Mouse (Mus musculus) v-Abl transformed pro-B cells (cell line): ENCODE measurements around the gene Supt7l.
"Not testable (repeated sequence)": the region's sequence is repeated elsewhere in the genome, so short reads cannot be mapped to it uniquely, and the experiment has no call there.

Experiments
- in situ Hi-C, 2 experiments: fragments of 400-800 bp; cut with MboI; formaldehyde crosslinking; loops; one replicate each; pipeline ENCODE4 v1.15.1; 2025; ENCODE audit not compliant: unreplicated experiment in 2 of 2

Supt7l gene

GRCm38 (mm10) chr5:31527707-31528106 is at the start of gene Supt7l:
Gene Supt7l (minus strand): TSS chr5:31527807.
- in situ Hi-C loops = not testable (repeated sequence)

DNA sequence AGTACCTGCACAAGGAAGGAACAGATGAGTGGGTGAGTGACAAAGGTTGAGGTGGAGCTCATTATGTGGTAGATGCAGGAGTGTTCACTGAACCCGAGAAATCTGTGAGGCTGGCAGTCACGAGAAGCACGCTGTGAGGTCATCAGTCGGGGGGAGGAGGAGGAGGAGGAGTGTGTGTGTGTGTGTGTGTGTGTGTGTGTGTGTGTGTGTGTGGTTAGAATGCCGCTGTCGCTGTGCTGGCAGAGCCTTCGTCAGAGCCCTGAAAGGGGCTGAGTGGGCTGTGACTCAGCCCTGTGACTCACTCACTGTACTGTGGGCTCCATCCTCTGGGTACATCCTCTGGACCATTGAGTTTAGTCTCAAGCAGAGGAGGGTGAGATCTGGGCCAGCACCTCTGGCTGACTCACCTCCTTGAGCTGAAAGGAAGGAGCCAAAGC is 49.0 kb upstream of the Supt7l start:
- in situ Hi-C loops = loop anchor here (25.0 kb wide), 2 partner anchors 936 to 1086 kb away; no protein-coding TSS in a partner anchor

DNA sequence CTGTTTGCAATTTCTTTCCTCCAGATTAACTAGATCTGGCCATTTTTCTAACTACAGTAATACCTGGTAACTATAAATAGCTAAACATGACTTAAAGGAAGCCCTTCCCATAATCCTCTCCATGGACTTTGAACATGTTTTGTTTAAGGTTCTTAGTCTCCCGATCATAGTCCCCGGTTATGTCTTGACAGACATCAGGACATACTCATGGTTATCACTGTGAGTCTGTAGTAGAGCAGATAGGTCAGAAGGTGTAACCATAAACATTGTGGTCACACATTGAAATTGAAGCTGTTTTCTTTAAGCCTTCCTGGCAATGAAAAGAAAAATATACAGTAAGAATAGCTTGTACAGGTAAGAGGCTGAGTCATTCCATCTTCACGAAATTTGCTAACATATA is 46.1 kb upstream of the Supt7l start:
- in situ Hi-C loops = loop anchor here in 1 of 2 experiments (25.0 kb wide), 1 partner anchor 939 kb away; no protein-coding TSS in a partner anchor

DNA sequence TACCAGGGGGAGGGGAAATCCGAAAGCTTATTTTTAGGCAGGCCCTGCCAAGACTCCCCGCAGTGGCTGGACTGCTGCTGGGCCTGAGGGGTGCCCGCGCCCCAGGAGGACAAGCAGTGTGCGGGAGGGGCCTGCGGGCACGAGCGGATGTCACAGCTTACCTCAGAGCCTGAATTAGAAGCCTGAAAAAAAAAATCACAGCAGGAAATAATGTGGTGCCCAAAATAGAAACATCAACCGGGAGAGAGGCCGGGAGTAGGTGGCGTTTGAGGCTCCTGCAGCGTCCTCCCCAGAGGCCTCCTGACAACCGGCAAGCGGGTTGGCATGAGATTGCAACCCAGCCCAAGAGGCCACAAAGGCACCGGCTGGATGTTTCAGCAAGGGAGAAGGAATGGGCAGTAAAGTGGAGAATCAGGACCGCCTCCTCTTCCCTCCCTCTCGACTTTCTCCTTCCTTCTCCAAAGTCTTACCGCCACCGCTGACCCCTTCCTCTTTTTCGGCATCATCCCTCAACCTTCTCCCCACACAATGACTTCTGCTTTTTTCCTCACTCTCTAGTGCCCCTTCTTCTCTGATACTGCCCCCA is 43.5 kb upstream of the Supt7l start:
- in situ Hi-C loops = loop anchor here in 1 of 2 experiments (25.0 kb wide), 1 partner anchor 941 kb away; no protein-coding TSS in a partner anchor

GRCm38 (mm10) chr5:31567951-31568657 is 40.5 kb upstream of the Supt7l start:
- in situ Hi-C loops = loop anchor here in 1 of 2 experiments (25.0 kb wide), 1 partner anchor 944 kb away; no protein-coding TSS in a partner anchor

DNA sequence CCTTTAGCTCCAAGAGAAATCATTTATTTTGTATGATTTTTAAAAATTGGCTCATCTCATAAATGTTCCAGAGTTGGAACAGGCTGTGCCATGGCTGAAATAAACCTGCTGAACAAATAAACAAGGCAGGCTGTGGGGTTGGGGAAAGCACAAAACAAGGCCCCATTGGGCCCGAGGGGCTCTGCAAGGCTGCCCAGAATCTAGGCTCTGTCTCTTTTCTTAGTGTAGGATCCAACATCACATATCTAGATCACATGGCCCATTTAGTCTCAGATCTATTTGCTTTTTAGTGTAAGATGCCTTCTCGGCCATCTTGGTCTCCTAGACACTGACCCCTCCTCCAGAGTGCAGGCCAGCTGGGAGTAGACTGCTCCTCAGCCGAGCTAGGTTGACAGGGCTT is 38.9 kb upstream of the Supt7l start:
- in situ Hi-C loops = loop anchor here in 1 of 2 experiments (25.0 kb wide), 1 partner anchor 946 kb away; no protein-coding TSS in a partner anchor

DNA sequence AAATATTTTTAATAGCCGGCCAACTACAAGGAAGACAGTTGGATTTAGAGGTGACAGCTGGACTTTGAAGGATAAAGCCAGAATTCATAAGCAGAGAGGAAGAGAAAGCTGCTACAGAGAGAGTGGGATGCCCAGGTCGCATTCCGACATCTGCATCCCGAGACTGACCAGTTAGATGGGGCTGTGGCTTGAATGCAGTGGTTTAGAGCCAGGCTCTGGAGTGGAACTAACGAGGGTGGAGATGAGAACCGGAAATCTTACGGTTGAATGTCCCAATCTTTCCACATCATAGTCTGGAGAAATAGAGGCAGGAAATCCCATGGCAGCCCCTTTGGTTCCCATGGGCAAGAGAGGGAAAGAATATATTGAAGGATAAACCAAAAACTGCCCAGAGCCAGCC is 38.4 kb upstream of the Supt7l start:
- in situ Hi-C loops = loop anchor here in 1 of 2 experiments (25.0 kb wide), 1 partner anchor 946 kb away; no protein-coding TSS in a partner anchor

- in situ Hi-C loops = loop anchor here (5.0 to 25.0 kb wide), 5 partner anchors 47 to 947 kb away; no protein-coding TSS in a partner anchor
These were observed 37.4 kb upstream of the Supt7l start for GRCm38 (mm10) chr5:31564976-31565375.

GRCm38 (mm10) chr5:31563905-31564304 is 36.3 kb upstream of the Supt7l start:
- in situ Hi-C loops = loop anchor here (5.0 to 25.0 kb wide), 5 partner anchors 48 to 948 kb away; no protein-coding TSS in a partner anchor

DNA sequence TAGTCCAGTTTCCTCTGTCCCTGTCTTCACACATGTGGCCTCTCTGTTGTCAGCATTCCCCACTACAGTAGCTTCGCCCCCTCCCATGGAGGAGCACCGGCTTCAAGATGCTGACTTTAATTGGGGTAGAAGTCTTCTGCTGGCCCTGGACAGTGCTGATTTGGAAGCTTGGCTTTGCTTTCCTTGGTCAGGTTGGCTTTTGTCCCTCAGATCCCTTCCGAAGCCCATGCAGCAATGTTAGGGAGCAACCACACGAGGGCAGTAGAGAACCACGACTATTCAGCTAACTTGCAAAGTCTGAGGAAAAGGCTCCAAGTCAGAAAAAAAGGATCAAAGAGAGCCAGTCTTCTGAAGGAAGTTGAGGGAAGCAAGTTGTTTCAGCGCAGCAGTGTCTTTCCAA is 35.9 kb upstream of the Supt7l start:
- in situ Hi-C loops = loop anchor here (5.0 to 25.0 kb wide), 5 partner anchors 49 to 949 kb away; no protein-coding TSS in a partner anchor

DNA sequence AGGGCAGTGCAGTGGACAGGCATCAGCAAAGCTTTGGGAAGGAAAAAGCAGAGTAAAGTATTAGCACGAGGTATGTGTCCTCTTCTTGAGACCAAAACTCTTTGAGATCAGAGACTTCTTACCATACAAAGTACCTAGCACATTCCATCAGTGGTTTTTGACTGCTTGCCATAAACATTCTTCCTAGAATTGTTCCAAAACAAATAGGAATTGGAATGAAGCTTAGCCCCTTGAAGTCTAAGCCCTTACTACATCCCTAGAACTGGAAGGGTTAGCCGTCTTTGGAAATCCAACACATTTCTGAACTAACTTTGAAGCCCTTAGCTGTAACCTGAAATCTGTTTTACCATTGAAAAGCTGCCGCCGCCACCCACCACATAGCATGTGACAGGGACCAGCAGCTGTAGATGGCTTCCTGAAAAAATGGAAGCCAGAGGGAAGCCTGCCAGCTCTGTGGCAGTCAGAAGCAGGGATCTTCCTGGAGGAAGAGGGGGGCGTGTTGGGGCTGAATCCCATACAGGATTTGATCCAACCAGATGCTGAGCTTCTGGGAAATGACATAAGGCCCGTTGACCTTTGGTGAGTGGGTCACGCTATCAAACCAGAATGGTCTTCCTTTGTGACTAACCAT is 34.5 kb upstream of the Supt7l start:
- in situ Hi-C loops = loop anchor here (5.0 to 25.0 kb wide), 5 partner anchors 50 to 950 kb away; no protein-coding TSS in a partner anchor

GRCm38 (mm10) chr5:31560352-31560751 is 32.7 kb upstream of the Supt7l start:
- in situ Hi-C loops = loop anchor here (5.0 to 25.0 kb wide), 5 partner anchors 52 to 952 kb away; no protein-coding TSS in a partner anchor

GRCm38 (mm10) chr5:31559401-31559800 is 31.8 kb upstream of the Supt7l start:
- in situ Hi-C loops = loop anchor here in 1 of 2 experiments (25.0 kb wide), 1 partner anchor 953 kb away; no protein-coding TSS in a partner anchor

DNA sequence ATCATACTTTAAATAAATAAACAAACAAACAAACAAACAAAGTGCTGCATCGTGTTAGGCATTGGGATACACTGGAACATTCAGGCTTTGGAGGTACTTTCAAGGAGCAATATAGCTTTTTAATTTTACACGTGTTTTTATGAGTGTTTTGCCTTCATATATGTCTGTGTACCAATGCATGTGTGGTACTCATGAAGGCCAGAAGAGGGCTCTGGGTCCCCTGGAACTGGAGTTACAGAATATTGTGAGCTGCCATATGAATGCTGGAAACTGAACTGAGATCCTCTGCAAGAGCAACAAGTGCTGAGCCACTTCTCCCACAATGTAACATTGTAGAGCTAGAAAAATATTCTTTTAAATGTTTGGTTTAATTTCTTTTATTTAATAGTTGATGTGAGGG is 7.6 kb upstream of the Supt7l start:
- in situ Hi-C loops = no loop called here

GRCm38 (mm10) chr5:31528560-31528959 is 953 bp upstream of the Supt7l start:
- in situ Hi-C loops = no loop called here

DNA sequence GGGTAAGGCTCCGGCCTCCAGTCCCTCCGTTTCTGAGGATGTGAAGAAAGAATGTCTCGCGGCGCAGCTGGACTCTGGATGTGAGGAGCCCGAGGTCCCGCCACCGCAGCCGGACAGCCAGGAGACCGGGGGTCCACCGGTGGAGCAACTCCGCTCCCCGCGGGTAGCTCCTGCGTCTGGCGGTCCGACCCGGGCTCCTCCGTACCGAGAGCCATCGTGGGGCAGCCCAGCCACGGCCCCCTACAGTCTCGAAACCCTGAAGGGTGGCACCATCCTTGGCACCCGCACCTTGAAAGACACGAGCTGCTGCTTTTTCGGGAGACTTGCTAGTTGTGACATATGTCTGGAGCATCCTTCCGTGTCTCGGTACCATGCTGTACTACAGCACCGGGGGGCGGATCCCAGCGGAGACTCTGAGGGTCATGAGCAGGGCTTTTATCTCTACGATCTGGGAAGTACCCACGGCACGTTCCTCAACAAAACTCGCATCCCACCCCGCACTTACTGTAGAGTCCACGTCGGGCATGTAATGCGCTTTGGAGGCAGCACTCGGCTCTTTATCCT is 408 bp downstream of the Supt7l start:
- in situ Hi-C loops = no loop called here

DNA sequence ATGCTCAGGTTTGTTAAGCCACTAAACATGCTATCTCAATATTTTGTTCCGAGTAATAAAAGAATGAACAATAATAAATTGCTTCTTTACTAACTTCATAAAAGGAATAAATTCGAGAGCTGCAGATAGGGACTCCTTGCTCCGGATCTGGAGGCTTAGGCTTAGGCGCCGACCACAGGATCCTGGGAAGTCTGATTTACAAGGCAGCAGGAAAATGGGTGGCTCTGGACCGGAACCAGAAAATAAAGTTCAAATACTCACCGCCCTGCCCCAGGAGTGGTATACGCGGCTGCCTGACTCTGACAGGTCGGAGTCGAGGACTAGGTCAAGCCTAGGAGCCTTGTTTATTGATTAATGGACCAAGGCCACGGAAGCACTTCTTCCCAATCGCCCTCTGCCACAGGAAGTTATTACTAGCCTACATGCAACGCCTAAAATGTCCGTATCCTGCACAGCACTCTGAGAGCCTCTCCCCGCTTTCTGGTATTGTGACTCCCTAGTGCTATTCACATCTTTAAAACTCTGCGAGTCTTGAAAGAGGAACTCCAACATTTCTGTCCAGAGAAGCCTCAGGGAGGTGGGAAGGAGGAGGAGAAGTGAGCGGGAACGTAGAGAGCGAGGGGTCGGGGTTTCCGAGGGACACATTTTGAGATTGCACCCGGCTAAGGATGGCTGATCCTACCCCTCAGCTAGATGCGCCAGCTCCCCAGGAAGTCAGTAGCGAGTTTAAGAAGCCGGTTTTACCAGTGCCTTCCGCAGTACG is 1.1 kb downstream of the Supt7l start, which contains the start of gene Slc4a1ap:
Gene Slc4a1ap, plus strand, starts transcription at position 642 of the 763 bp plus-strand sequence.
- in situ Hi-C loops = no loop called here

- in situ Hi-C loops = no loop called here
These were observed 7.1 kb downstream of the Supt7l start for GRCm38 (mm10) chr5:31520556-31520955.

- in situ Hi-C loops = no loop called here
These were observed 15.1 kb downstream of the Supt7l start for GRCm38 (mm10) chr5:31512481-31512880.

GRCm38 (mm10) chr5:31504843-31505242 is 22.8 kb downstream of the Supt7l start:
- in situ Hi-C loops = no loop called here
